Mouse (Mus musculus): ENCODE data around the gene Arhgap31. TPM values are rescaled to one million over a fixed set of nuclear protein-coding genes. Genes with fewer than 3 reads are reported as not detected.
"Not testable (repeated sequence)": the region's sequence is repeated elsewhere in the genome, so short reads cannot be mapped to it uniquely, and the experiment has no call there.

The Arhgap31 gene
- polyA plus RNA-seq, 1 experiment from 2014 or later = 17.3 TPM

GRCm38 (mm10) chr16:38687673-38688072 is 25.4 kb downstream of the Arhgap31 start:
- peak; percentile 87 for ATAC-seq (ENCODE audit: low read depth)
- Histone ChIP-seq H3K4me2 (ENCODE audit: low read depth, low read length) (peak overlapping the region; percentile 30; the same call in 1 of the 2 replicates), H3K4me1 (ENCODE audit: control insufficient read depth, insufficient read depth, low read length) (peaks cover 36% of the 10 kb centered on the region), H3K9me3 (ENCODE audit: control insufficient read depth, low read length) (no peaks in the 10 kb centered on the region; the same call in 1 of the 2 replicates), H3K4me3 (ENCODE audit: low read depth, low read length) (no peak overlapping the region), H3K36me3 (ENCODE audit: control insufficient read depth, insufficient read depth, low read length) (0 out of 2 replicates have a peak, but pooled peaks cover 2% of the 10 kb centered on the region), H3K9ac (ENCODE audit: low read depth, low read length) (0 out of 2 replicates have a peak overlapping the region, but pooled peaks have one; percentile 14), H3K27me3 (replicated peaks; ENCODE audit: control insufficient read depth, insufficient read depth, low read length) (no peaks in the 10 kb centered on the region), H3K27ac (replicated peaks; ENCODE audit: low read depth, low read length) (peak overlapping the region; percentile 79)
- DNase-seq (ENCODE audit: low spot score) = peak; percentile 93
- WGBS = 26% methylated on average over 6 of the region's 6 CpGs

DNA sequence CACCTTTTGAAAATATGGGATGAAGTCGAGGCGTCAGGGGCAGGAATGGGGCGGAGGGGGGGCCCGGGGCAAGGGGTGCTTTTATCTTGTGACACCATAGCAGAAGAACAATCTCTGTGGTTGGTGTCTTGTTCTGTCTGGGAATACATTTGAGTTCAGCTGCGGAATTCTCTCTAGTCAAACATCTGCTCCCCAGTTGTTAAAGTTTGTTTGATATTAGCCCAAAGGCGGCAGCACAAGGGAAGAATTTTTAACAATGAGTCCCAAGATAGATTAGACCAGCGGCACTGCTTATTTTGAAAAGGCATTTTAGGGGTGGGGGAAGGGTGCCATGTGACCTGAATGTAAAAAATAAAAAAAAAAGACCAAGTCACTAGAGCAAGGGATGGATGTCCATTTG is 30.0 kb downstream of the Arhgap31 start:
- H3K36me3 ChIP-seq (ENCODE audit: control insufficient read depth, insufficient read depth, low read length) = 0 out of 2 replicates have a peak, but pooled peaks cover 2% of the 10 kb centered on the region
- no peak overlapping the region for H3K27ac ChIP-seq (replicated peaks; ENCODE audit: low read depth, low read length)
- ATAC-seq (ENCODE audit: low read depth) (no peak), DNase-seq (ENCODE audit: low spot score) (peak; percentile 56)
- H3K9ac ChIP-seq (ENCODE audit: low read depth, low read length) = no peak overlapping the region
- 31% methylated on average over 7 of the region's 7 CpGs for WGBS
- H3K27me3 ChIP-seq (replicated peaks; ENCODE audit: control insufficient read depth, insufficient read depth, low read length) = no peaks in the 10 kb centered on the region
- peaks cover 31% of the 10 kb centered on the region for H3K4me1 ChIP-seq (ENCODE audit: control insufficient read depth, insufficient read depth, low read length)
- H3K9me3 ChIP-seq (ENCODE audit: control insufficient read depth, low read length) = no peaks in the 10 kb centered on the region; the same call in 1 of the 2 replicates
- H3K4me3 ChIP-seq (ENCODE audit: low read depth, low read length) = no peak overlapping the region
- H3K4me2 ChIP-seq (ENCODE audit: low read depth, low read length) = no peak overlapping the region

- no peak overlapping the region for H3K27ac ChIP-seq (replicated peaks; ENCODE audit: low read depth, low read length)
- ATAC-seq (ENCODE audit: low read depth) (no peak), DNase-seq (ENCODE audit: low spot score) (no peak)
- H3K9me3 ChIP-seq (ENCODE audit: control insufficient read depth, low read length) = no peaks in the 10 kb centered on the region; the same call in 1 of the 2 replicates
- H3K4me3 ChIP-seq (ENCODE audit: low read depth, low read length) = no peak overlapping the region
- WGBS = 86% methylated on average over 2 of the region's 2 CpGs
- H3K27me3 ChIP-seq (replicated peaks; ENCODE audit: control insufficient read depth, insufficient read depth, low read length) = no peaks in the 10 kb centered on the region
- 0 out of 2 replicates have a peak, but pooled peaks cover 2% of the 10 kb centered on the region for H3K36me3 ChIP-seq (ENCODE audit: control insufficient read depth, insufficient read depth, low read length)
- no peak overlapping the region for H3K9ac ChIP-seq (ENCODE audit: low read depth, low read length)
- peaks cover 16% of the 10 kb centered on the region for H3K4me1 ChIP-seq (ENCODE audit: control insufficient read depth, insufficient read depth, low read length)
- H3K4me2 ChIP-seq (ENCODE audit: low read depth, low read length) = no peak overlapping the region
Observed at GRCm38 (mm10) chr16:38681313-38681712, 31.8 kb downstream of the Arhgap31 start.

DNA sequence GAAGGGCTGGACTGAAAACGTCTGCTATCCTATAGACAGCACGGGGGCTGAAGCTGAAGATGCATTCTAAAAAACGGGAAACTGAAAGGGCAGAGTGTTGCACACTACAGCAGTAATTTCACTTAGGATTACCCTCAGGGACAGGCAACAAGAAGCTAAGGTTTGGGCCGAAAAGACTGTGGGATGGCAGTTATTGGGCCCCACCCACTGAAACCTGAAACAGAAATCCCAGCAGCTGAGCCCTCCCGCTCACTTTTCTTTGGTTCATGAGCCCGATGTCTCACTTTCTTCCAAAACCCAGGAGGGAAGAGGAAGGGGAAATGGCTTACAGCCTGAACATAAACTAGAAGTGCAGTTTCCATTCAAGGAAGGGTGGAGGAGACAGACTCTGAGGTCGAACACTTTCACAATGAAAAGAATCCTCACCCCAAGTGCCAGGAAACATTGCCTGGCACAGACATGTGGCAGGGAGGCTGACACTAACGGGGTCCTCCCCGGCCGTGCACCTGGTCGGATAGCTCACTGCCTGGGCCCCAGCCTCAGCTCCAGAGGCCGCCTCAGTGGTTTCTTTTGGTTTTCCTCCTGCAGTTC is 33.5 kb downstream of the Arhgap31 start:
- no peaks in the 10 kb centered on the region for H3K27me3 ChIP-seq (replicated peaks; ENCODE audit: control insufficient read depth, insufficient read depth, low read length)
- H3K4me3 ChIP-seq (ENCODE audit: low read depth, low read length) = no peak overlapping the region
- H3K4me1 ChIP-seq (ENCODE audit: control insufficient read depth, insufficient read depth, low read length) = peaks cover 16% of the 10 kb centered on the region
- 0 out of 2 replicates have a peak, but pooled peaks cover 2% of the 10 kb centered on the region for H3K36me3 ChIP-seq (ENCODE audit: control insufficient read depth, insufficient read depth, low read length)
- DNase-seq (ENCODE audit: low spot score) (peak; percentile 74), ATAC-seq (ENCODE audit: low read depth) (peak; percentile 27; the same call in 1 of the 2 replicates)
- WGBS = 23% methylated on average over 12 of the region's 12 CpGs
- H3K9ac ChIP-seq (ENCODE audit: low read depth, low read length) = no peak overlapping the region
- no peaks in the 10 kb centered on the region for H3K9me3 ChIP-seq (ENCODE audit: control insufficient read depth, low read length)
- H3K4me2 ChIP-seq (ENCODE audit: low read depth, low read length) = peak overlapping the region; percentile 38
- H3K27ac ChIP-seq (replicated peaks; ENCODE audit: low read depth, low read length) = peak overlapping the region; percentile 58

DNA sequence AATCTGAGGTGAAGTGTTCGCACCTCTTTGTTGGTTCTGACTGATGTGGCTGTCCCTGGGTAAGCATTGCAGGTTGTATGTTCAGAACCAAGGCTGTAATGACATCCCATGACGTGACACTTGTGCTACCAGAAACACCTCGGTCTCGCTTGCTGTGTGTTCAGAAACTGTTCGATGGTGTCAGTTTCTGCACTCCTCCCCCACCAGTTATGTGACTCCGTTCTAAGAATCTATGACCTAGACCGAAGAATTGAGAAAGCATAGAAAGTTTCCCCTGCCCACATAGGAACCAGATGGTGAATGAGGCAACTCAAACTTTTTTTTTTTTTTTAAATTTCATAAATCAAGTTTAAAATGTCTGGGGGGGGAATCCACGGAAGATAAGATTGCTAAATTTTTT is 34.2 kb downstream of the Arhgap31 start:
- Histone ChIP-seq H3K4me2 (ENCODE audit: low read depth, low read length) (no peak overlapping the region), H3K27ac (replicated peaks; ENCODE audit: low read depth, low read length) (no peak overlapping the region), H3K9me3 (ENCODE audit: control insufficient read depth, low read length) (no peaks in the 10 kb centered on the region), H3K4me1 (ENCODE audit: control insufficient read depth, insufficient read depth, low read length) (peaks cover 16% of the 10 kb centered on the region), H3K27me3 (replicated peaks; ENCODE audit: control insufficient read depth, insufficient read depth, low read length) (no peaks in the 10 kb centered on the region), H3K9ac (ENCODE audit: low read depth, low read length) (no peak overlapping the region), H3K4me3 (ENCODE audit: low read depth, low read length) (no peak overlapping the region), H3K36me3 (ENCODE audit: control insufficient read depth, insufficient read depth, low read length) (0 out of 2 replicates have a peak, but pooled peaks cover 5% of the 10 kb centered on the region)
- DNase-seq (ENCODE audit: low spot score) = no peak
- WGBS = 62% methylated on average over 8 of the region's 8 CpGs
- ATAC-seq (ENCODE audit: low read depth) = no peak

DNA sequence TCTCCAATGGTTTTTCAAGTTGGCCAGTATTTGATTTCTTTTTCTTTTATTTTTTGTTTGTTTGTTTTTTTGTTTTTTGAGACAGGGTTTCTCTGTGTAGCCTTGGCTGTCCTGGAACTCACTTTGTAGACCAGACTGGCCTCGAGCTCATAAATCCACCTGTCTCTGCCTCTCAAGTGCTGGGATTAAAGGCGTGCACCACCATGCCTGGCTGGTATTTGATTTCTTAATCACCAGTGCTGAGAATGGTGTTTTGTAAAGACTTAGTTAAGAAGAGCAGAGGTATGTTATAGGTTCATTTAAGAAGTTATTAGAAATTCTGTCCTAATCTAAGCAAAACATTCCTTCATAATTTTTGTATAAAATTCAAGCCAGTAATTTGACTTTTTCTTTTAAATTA is 35.1 kb downstream of the Arhgap31 start:
- not testable (repeated sequence) for H3K27ac ChIP-seq (replicated peaks; ENCODE audit: low read depth, low read length); H3K27me3 ChIP-seq (replicated peaks; ENCODE audit: control insufficient read depth, insufficient read depth, low read length); H3K36me3 ChIP-seq (ENCODE audit: control insufficient read depth, insufficient read depth, low read length); H3K4me3 ChIP-seq (ENCODE audit: low read depth, low read length); H3K9me3 ChIP-seq (ENCODE audit: control insufficient read depth, low read length); ATAC-seq (ENCODE audit: low read depth); H3K9ac ChIP-seq (ENCODE audit: low read depth, low read length); DNase-seq (ENCODE audit: low spot score); H3K4me2 ChIP-seq (ENCODE audit: low read depth, low read length)
- peaks cover 12% of the 10 kb centered on the region for H3K4me1 ChIP-seq (ENCODE audit: control insufficient read depth, insufficient read depth, low read length)
- WGBS = 72% methylated on average over 2 of the region's 2 CpGs

- Histone ChIP-seq H3K4me2 (ENCODE audit: low read depth, low read length) (no peak overlapping the region), H3K9ac (ENCODE audit: low read depth, low read length) (no peak overlapping the region), H3K4me1 (ENCODE audit: control insufficient read depth, insufficient read depth, low read length) (peaks cover 11% of the 10 kb centered on the region), H3K27me3 (replicated peaks; ENCODE audit: control insufficient read depth, insufficient read depth, low read length) (no peaks in the 10 kb centered on the region), H3K36me3 (ENCODE audit: control insufficient read depth, insufficient read depth, low read length) (0 out of 2 replicates have a peak, but pooled peaks cover 5% of the 10 kb centered on the region), H3K4me3 (ENCODE audit: low read depth, low read length) (no peak overlapping the region), H3K27ac (replicated peaks; ENCODE audit: low read depth, low read length) (no peak overlapping the region), H3K9me3 (ENCODE audit: control insufficient read depth, low read length) (no peaks in the 10 kb centered on the region)
- no peak for DNase-seq (ENCODE audit: low spot score)
- no peak for ATAC-seq (ENCODE audit: low read depth)
- WGBS = 86% methylated on average over 6 of the region's 6 CpGs
Observed at GRCm38 (mm10) chr16:38677171-38677570, 35.9 kb downstream of the Arhgap31 start.

DNA sequence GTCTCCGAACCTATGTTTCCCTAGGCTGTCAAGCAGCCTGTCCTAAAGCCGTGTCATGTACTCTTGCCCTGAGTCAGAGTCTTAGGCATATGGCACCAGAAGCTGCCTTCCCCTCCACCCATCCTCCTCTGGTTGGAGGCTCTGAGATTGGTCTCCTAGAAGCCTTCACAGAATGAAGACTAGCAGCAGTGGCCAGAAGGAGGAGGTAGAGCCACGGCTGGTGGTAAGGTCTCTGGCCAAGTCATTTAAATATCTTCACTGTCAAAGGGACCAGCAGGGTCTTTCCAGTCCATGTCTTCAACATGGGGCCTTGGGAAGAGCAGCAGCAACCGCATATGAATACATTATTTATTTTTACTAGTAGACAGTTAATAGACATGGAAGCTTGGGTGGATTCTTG is 36.4 kb downstream of the Arhgap31 start:
- H3K4me1 ChIP-seq (ENCODE audit: control insufficient read depth, insufficient read depth, low read length) = peaks cover 11% of the 10 kb centered on the region
- ATAC-seq (ENCODE audit: low read depth) (no peak), DNase-seq (ENCODE audit: low spot score) (no peak)
- 0 out of 2 replicates have a peak, but pooled peaks cover 5% of the 10 kb centered on the region for H3K36me3 ChIP-seq (ENCODE audit: control insufficient read depth, insufficient read depth, low read length)
- no peak overlapping the region for H3K4me3 ChIP-seq (ENCODE audit: low read depth, low read length)
- no peak overlapping the region for H3K4me2 ChIP-seq (ENCODE audit: low read depth, low read length)
- H3K27me3 ChIP-seq (replicated peaks; ENCODE audit: control insufficient read depth, insufficient read depth, low read length) = no peaks in the 10 kb centered on the region
- 91% methylated on average over 4 of the region's 4 CpGs for WGBS
- H3K9ac ChIP-seq (ENCODE audit: low read depth, low read length) = no peak overlapping the region
- H3K27ac ChIP-seq (replicated peaks; ENCODE audit: low read depth, low read length) = no peak overlapping the region
- H3K9me3 ChIP-seq (ENCODE audit: control insufficient read depth, low read length) = no peaks in the 10 kb centered on the region
